Mouse (Mus musculus): ENCODE data around the gene Hoxd8.

DNA sequence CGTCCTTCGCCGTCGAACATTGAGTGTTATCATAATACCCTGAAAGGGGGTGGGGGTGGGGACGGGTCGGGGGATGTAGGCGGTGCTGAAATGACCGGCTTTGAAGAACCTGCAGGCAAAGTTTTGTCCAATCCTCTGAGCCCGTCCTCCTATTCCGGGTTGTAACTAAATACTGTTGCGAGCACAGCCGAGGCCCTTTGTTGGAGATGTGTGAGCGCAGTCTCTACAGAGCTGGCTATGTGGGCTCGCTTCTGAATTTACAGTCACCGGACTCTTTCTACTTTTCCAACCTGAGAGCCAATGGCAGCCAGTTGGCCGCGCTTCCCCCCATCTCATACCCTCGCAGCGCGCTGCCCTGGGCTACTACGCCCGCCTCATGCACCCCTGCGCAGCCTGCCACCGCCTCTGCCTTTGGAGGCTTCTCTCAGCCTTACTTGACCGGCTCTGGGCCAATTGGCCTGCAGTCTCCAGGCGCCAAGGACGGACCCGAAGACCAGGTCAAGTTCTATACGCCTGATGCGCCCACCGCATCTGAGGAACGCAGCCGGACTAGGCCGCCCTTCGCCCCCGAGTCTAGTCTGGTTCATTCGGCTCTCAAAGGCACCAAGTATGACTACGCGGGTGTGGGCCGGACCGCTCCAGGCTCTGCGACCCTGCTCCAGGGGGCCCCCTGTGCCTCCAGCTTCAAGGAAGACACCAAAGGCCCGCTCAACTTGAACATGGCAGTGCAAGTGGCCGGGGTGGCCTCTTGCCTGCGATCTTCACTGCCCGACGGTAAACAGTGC is 29.3 kb upstream of the Hoxd8 start, which contains the start of gene Hoxd12:
- TF ChIP-seq POLR2A (IDR thresholded peaks at IDR 0.05; ENCODE audit: control insufficient read depth, extremely low read depth, insufficient read depth, low read length, poor library complexity): no peak
- no peak for TF ChIP-seq CTCF (IDR thresholded peaks at IDR 0.05; ENCODE audit: borderline replicate concordance, control insufficient read depth, extremely low read depth, insufficient read depth, low read length, poor library complexity)
